ENCODE assay signal across 31 mouse cellular contexts in genomic region chr15:31192563-31192962, GRCm38 (mm10).
"Had no signal": no experiment of that assay in that cellular context is flagged by ENCODE, and none has a peak within 500 bp of the region (broad histone marks: within the 10 kb centered on the region; RNA-seq: fewer than 3 reads in every experiment).

No protein-coding gene starts in this region.

- H3K4me1 ChIP-seq: limb, embryonic 10.5 days; limb, embryonic 12.5 days; limb, embryonic 13.5 days; liver, embryonic 12.5 days; liver, embryonic 13.5 days; liver, embryonic 15.5 days; midbrain, embryonic 10.5 days; midbrain, embryonic 12.5 days; midbrain, embryonic 13.5 days; midbrain, embryonic 15.5 days; neural tube, embryonic 12.5 days; neural tube, embryonic 13.5 days had no signal

- H3K27ac ChIP-seq: left cerebral cortex, adult 2 months; limb, embryonic 10.5 days; limb, embryonic 12.5 days; limb, embryonic 13.5 days; limb, embryonic 15.5 days; liver, embryonic 12.5 days; liver, embryonic 13.5 days; liver, embryonic 14.5 days; liver, embryonic 15.5 days; lung, embryonic 15.5 days; macrophage; midbrain, embryonic 10.5 days; midbrain, embryonic 12.5 days; midbrain, embryonic 13.5 days; midbrain, embryonic 15.5 days; neural tube, embryonic 12.5 days; neural tube, embryonic 13.5 days had no signal

- H3K9ac ChIP-seq: limb, embryonic 12.5 days; limb, embryonic 13.5 days; limb, embryonic 15.5 days; liver, embryonic 12.5 days; liver, embryonic 13.5 days; liver, embryonic 14.5 days; liver, embryonic 15.5 days; liver, postnatal 0 days; lung, embryonic 15.5 days; midbrain, embryonic 12.5 days; midbrain, embryonic 13.5 days; midbrain, embryonic 15.5 days; neural tube, embryonic 12.5 days; neural tube, embryonic 13.5 days had no signal

- H3K27me3 ChIP-seq: limb, embryonic 12.5 days; limb, embryonic 13.5 days; limb, embryonic 15.5 days; liver, embryonic 12.5 days; liver, embryonic 13.5 days; liver, embryonic 15.5 days; lung, embryonic 15.5 days; midbrain, embryonic 12.5 days; midbrain, embryonic 13.5 days; midbrain, embryonic 15.5 days; neural tube, embryonic 12.5 days; neural tube, embryonic 13.5 days had no signal

- H3K9me3 ChIP-seq: limb, embryonic 10.5 days; limb, embryonic 12.5 days; limb, embryonic 13.5 days; limb, embryonic 15.5 days; liver, embryonic 12.5 days; liver, embryonic 13.5 days; liver, embryonic 15.5 days; lung, embryonic 15.5 days; midbrain, embryonic 10.5 days; midbrain, embryonic 12.5 days; midbrain, embryonic 13.5 days; midbrain, embryonic 15.5 days; neural tube, embryonic 12.5 days; neural tube, embryonic 13.5 days had no signal

- H3K36me3 ChIP-seq: limb, embryonic 10.5 days; limb, embryonic 12.5 days; limb, embryonic 13.5 days; limb, embryonic 15.5 days; liver, embryonic 12.5 days; liver, embryonic 13.5 days; liver, embryonic 15.5 days; lung, embryonic 15.5 days; midbrain, embryonic 10.5 days; midbrain, embryonic 12.5 days; midbrain, embryonic 13.5 days; midbrain, embryonic 15.5 days; neural tube, embryonic 12.5 days; neural tube, embryonic 13.5 days had no signal

- DNase-seq: left cerebral cortex, postnatal 4 days; liver; liver, embryonic 13.5 days; liver, postnatal 0 days; lung, adult 18-20 months; lung, adult 2 months; lung, postnatal 14 days; lung, postnatal 36 days; lung, postnatal 4 days; midbrain, embryonic 14.5 days had no signal

- ATAC-seq: liver, embryonic 12.5 days; liver, postnatal 0 days; lung, postnatal 0 days; midbrain, embryonic 13.5 days; midbrain, embryonic 15.5 days; midbrain, embryonic 16.5 days had no signal

- H3K4me2 ChIP-seq: limb, embryonic 12.5 days; limb, embryonic 13.5 days; limb, embryonic 15.5 days; liver, embryonic 11.5 days; liver, embryonic 12.5 days; liver, embryonic 13.5 days; liver, embryonic 15.5 days; lung, embryonic 15.5 days; midbrain, embryonic 11.5 days; midbrain, embryonic 12.5 days; midbrain, embryonic 13.5 days; midbrain, embryonic 15.5 days; neural tube, embryonic 12.5 days; neural tube, embryonic 13.5 days had no signal

- H3K4me3 ChIP-seq: left cerebral cortex, adult 2 months; limb, embryonic 10.5 days; limb, embryonic 12.5 days; limb, embryonic 13.5 days; limb, embryonic 15.5 days; liver, embryonic 12.5 days; liver, embryonic 13.5 days; liver, embryonic 15.5 days; lung, embryonic 15.5 days; midbrain, embryonic 10.5 days; midbrain, embryonic 12.5 days; midbrain, embryonic 13.5 days; midbrain, embryonic 15.5 days; myocyte; neural tube, embryonic 12.5 days; neural tube, embryonic 13.5 days had no signal
